Mouse (Mus musculus) NIH3T3 (cell line): ENCODE results near the gene Akap11.

ENCODE experiments used
- DNase-seq: peaks from one replicate; pipeline ENCODE4 v3.0.0-alpha.2; 2012; ENCODE audit warnings: low read depth

Akap11 gene

DNA sequence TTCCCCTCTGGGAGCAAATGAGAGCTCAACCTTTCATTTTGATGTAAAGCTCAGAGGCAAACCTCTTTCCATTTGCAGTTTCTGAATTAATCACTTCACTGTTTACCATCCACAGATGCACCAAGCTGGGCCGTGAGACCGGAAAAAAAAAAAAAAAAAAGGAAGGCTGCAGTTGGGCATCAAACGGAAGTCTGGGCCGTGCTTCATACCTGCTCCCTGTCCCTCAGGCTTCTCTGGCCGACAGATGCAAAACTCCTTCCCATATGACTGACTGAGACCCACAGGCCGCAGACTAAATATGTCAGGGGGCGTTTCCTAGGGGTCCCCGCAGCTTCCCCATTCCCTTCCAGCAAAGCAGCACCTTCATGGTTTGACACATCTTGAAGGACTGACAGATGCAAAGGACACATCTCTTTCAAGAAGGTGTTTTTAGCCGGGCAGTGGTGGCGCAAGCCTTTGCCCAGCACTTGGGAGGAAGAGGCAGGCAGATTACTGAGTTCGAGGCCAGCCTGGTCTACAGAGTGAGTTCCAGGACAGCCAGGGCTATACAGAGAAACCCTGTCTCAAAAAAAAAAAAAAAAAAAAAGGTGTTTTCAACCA lies 87.7 kb downstream of the Akap11 start:
- no peak for DNase-seq

- no peak for DNase-seq
Measured at GRCm38 (mm10) chr14:78448017-78448416, 88.6 kb downstream of the Akap11 start.

DNA sequence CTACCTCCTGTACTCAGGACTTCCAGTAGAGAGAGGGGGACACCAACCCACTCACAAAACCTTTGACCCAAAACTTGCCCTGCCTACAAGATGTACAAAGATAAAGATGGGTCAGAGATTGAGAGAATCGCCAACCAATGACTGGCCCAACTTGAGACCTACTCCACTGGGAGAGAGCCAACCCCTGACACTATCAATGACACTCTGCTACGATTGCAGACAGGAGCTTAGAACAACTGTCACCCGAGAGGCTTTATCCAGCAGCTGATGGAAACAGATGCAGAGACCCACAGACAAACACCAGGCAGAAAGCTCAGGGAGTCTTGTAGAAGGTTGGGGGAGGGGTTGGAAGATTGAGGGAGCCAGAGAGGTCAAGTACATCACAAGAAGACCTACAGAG lies 89.1 kb downstream of the Akap11 start:
- no peak for DNase-seq
